Mouse (Mus musculus) cerebellum, postnatal 4 days (tissue): ENCODE results near the gene Emc7.

ENCODE experiments used
- DNase-seq, 2 experiments: peaks; one replicate each; pipeline ENCODE4 v3.0.0; 2022; ENCODE audit warnings: low spot score in 2 of 2, mixed read lengths in 1 of 2

Gene Emc7

DNA sequence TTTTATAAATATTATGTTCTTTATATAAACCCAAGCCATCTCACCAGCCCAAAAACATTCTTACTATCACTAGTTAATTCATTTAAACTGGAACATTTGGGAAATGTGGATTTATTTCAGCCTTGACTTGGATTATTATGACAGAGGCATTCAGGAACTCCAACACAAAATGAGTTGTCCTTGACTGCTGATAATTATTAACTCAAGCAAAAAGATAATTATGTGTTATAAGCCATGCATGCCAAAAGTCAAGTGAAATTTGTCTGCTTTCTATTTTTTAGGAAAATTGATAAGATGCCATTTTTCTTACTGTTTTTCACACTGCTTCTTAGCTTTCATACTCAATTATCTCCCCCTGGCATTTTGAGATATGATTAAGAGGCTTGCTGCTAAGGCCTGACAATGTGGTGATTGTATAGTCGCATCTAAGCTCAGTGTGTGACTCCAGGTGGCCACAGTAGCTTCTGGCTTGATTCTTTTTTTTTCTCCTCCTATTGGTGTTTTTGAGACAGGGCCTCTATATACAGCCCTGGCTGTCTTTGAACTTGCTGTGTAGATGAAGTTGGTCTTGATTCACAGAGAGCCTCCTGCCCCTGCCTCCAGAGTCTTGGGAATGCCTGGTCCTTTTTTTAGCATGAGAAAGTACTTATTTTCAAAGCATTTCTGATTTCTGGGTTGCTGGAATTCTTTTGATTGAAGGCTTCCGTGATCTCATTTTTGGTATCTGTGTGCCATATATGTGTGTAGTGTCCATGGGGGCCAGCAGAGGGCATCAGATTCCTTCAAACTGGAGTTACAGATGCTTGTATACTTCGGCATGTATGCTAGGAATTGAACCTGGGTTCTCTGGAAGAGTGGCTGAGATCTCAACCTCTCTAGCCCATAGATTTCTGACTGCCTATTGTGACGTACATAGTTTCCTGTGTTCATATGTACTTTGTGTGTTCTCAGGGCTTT is 66.0 kb downstream of the Emc7 start:
- no peak for DNase-seq
